Mouse (Mus musculus): Measurements from ENCODE around the gene B4galt3.

DNA sequence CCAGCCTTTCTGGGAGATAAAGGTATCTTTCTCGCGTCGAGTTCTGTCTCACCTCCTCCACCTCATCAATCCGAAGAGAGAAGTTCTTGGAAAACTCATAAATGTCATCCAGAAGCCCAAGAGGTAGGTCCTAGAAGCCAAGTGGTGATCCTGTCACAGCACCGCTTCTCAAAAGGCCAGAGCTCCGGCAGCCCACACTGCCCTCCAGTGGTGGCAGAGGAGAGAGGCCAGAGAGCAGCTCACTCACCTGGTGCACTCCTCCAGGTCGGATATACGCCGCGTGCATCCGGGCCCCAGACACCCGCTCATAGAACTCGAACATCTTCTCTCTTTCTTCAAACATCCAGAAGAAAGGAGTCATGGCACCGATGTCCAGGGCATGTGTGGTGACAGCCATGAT lies 31.7 kb upstream of the B4galt3 start:
- TF ChIP-seq EP300 (IDR thresholded peaks at IDR 0.05; ENCODE audit: low read depth) = no peak
- peak; percentile 75 for TF ChIP-seq CTCF (IDR thresholded peaks at IDR 0.05; ENCODE audit: low read depth)
